Mouse (Mus musculus) liver, embryonic 15.5 days (tissue): Measurements from ENCODE around the gene Med29. TPM values are rescaled to one million over a fixed set of nuclear protein-coding genes. Genes with fewer than 3 reads are reported as not detected.

Source experiments
- ATAC-seq: fragments of 200-750 bp; cut with Nextera tagmentation; 2 replicates; pipeline ENCODE4 v1.8.0; 2017; ENCODE audit warnings: moderate number of reproducible peaks, mild to moderate bottlenecking, moderate library complexity; ENCODE audit not compliant: insufficient read depth
- H3K27ac ChIP-seq: fragments of 300-500 bp; sonication (generic); replicated peaks from 2 replicates; pipeline ENCODE4 v1.5.1; 2015; ENCODE audit warnings: mild to moderate bottlenecking, inconsistent platforms
- H3K27me3 ChIP-seq: fragments of 300-500 bp; sonication (generic); 2 replicates; pipeline ENCODE4 v1.6.1; 2015; ENCODE audit warnings: mild to moderate bottlenecking, inconsistent platforms
- H3K36me3 ChIP-seq: fragments of 300-500 bp; sonication (generic); replicated peaks from 2 replicates; pipeline ENCODE4 v1.6.1; 2015; ENCODE audit warnings: moderate library complexity, mild to moderate bottlenecking, inconsistent platforms
- H3K4me1 ChIP-seq: fragments of 300-500 bp; sonication (generic); replicated peaks from 2 replicates; pipeline ENCODE4 v1.6.1; 2015; ENCODE audit warnings: inconsistent platforms
- H3K4me2 ChIP-seq: fragments of 300-500 bp; sonication (generic); 2 replicates; pipeline ENCODE4 v1.6.1; 2015; ENCODE audit warnings: moderate library complexity, mild to moderate bottlenecking, inconsistent platforms
- H3K4me3 ChIP-seq: fragments of 300-500 bp; sonication (generic); replicated peaks from 2 replicates; pipeline ENCODE4 v1.5.1; 2015; ENCODE audit warnings: mild to moderate bottlenecking, inconsistent platforms
- H3K9ac ChIP-seq: fragments of 300-500 bp; sonication (generic); 2 replicates; pipeline ENCODE4 v1.6.1; 2015; ENCODE audit warnings: moderate library complexity, mild to moderate bottlenecking, inconsistent platforms
- H3K9me3 ChIP-seq: fragments of 300-500 bp; sonication (generic); replicated peaks from 2 replicates; pipeline ENCODE4 v1.6.1; 2016; ENCODE audit warnings: inconsistent platforms
- WGBS: fragments of 180-500 bp; shearing (Covaris S2); methylation state at CpG from one replicate; pipeline ENCODE4 v1.1.7; 2015; ENCODE audit warnings: mixed read lengths; ENCODE audit not compliant: insufficient replicate concordance; 5-methylcytosine and 5-hydroxymethylcytosine counted together
- polyA plus RNA-seq: library from polyadenylated mRNA; unstranded; fragments of >200 nt; fragmentation: Nextera tagmentation; extraction: Ambion mirVana; gene quantifications from 2 replicates; pipeline ENCODE4 v1.2.1, GENCODE M21; 2015

Gene Med29
- 23.9 and 25.6 TPM in 2 replicates for polyA plus RNA-seq

DNA sequence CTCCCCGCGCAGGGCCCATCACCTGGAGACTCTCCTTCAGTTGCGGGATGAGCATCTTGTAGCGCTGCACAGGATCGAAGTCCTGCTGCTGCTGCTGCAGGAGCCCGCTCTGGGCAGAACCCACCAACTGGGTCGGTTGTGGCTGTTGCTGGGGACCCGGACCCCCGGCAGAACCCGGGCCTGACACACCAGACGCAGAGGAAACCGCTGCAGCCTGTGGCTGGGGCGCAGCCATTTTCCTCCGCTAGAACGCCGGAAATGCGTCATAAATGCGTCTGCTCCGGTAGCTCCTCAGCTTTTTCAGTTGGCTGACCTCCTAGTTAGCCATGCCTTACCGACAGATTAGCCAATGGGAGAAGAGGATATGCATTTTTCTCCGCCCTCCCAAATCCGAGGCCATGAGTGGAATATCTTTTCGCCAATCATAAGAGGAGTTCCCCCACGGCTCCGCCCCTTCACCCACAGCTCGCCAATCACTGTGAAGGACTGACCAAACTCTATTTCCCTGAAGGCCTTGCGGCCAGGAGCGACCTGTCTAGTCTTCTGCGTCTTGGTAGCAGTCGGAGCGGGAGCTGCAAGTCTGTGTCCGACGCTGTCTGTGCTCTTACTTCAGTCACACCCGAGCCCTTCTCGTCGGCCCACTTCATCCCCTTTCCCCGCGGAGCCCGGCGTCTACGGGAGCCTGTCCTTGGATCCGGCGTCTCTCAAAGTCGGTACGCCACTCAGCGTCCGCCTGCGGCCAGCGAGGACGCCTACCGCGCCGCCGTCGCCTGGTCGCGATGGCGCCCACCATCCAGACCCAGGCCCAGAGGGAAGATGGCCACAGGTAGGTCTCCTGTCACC is at the start of gene Med29, which contains the start of gene Paf1:
TSS of gene Med29 (minus strand) at position 280 of the 843 bp plus-strand sequence.
TSS of gene Paf1 (plus strand) at position 523 of the 843 bp plus-strand sequence.
- Histone ChIP-seq H3K4me1 (peaks cover 37% of the 10 kb centered on the region), H3K9me3 (no peaks in the 10 kb centered on the region), H3K36me3 (peaks cover 55% of the 10 kb centered on the region), H3K4me2 (peak within 1 kb of the TSS; percentile 98), H3K27me3 (no peaks in the 10 kb centered on the region), H3K27ac (peak within 1 kb of the TSS; percentile 84), H3K4me3 (peak within 1 kb of the TSS; percentile 94), H3K9ac (peak within 1 kb of the TSS; percentile 87)
- WGBS, result under 1% methylated on average over 58 of the region's 58 CpGs
- peak; percentile 97 for ATAC-seq

DNA sequence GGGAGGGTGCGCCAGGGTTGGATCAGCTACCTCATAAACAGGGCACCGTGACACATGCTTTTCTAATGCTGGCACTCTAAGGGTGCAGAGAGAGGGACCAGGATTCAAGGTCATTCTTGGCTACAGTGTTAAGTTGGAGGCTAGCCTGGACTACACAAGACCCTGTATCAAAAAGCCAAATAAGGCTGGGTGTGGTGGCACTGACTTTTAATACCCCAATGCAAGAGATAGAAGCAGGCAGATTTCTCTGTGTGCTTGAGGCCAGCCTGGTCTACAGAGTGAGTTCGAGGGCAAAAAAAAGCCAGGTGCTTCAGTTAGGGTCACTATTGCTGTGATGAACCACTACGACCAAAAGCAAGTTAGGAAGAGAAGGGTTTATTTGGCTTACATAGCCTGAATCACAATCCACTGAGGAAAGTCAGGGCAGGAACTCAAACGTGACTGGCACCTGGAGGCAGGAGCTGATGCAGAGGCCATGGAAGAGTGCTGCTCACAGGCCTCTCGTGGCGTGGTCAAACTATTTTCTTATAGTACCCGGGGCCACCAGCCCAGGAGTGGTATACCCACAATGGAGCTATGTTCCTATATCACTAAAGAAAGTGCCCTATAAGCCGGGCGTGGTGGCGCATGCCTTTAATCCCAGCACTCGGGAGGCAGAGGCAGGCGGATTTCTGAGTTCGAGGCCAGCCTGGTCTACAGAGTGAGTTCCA is 49.4 kb upstream of the Med29 start:
- H3K4me2 ChIP-seq, result peak overlapping the region; percentile 7
- WGBS, result 39% methylated on average over 14 of the region's 14 CpGs
- peak overlapping the region; percentile 28 for H3K4me3 ChIP-seq
- H3K9ac ChIP-seq, result peak overlapping the region; percentile 25; the same call in 1 of the 2 replicates
- H3K27me3 ChIP-seq, result no peaks in the 10 kb centered on the region; the same call in 1 of the 2 replicates
- peaks cover 17% of the 10 kb centered on the region for H3K4me1 ChIP-seq
- ATAC-seq, result no peak
- H3K27ac ChIP-seq, result peak overlapping the region; percentile 65
- no peaks in the 10 kb centered on the region for H3K36me3 ChIP-seq
- no peaks in the 10 kb centered on the region for H3K9me3 ChIP-seq

DNA sequence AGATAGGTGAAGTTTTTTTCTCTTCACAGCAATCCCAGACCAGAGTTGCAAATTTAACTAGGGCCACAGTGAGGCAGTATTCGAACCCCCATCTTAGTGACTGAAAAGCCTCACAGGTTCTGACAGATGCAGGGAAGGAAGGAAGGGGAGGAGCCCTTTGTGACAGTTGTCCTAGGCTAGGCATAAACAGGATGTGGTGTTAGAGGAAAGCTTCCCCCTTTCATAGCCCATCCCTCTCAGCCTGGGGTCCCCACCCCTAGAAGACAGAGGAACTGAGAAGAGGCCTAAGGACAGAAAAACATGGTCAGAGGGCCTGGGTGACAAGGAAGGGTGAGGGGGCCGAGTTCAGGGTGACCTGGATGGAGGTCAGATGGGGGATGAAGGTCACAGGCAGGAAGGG is 48.2 kb upstream of the Med29 start:
- Histone ChIP-seq H3K4me2 (peak overlapping the region; percentile 25; the same call in 1 of the 2 replicates), H3K9me3 (no peaks in the 10 kb centered on the region), H3K27ac (peak overlapping the region; percentile 45), H3K4me1 (peaks cover 18% of the 10 kb centered on the region), H3K4me3 (peak overlapping the region; percentile 39), H3K27me3 (no peaks in the 10 kb centered on the region), H3K36me3 (no peaks in the 10 kb centered on the region), H3K9ac (no peak overlapping the region)
- 7% methylated on average over 2 of the region's 2 CpGs for WGBS
- no peak for ATAC-seq

DNA sequence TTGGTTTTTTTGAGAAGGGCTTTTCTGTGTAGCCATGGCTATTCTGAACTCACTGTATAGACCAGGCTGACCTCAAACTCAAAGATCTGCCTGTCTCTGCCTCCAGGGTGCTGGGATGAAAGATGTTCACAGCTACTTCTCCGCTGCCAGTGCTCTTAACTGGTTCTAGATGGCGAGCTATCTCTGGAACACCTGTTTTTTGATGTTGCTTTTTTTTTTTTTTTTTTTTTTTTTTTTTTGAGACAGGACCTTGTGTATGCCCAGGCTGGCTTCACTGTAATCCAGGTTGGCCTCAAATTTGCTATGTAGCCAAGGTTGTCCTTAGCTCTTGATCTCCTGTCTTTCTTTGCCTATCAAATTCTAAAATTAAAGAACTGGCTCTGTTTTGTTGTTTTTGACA is 46.3 kb upstream of the Med29 start:
- peaks cover 37% of the 10 kb centered on the region for H3K4me1 ChIP-seq
- ATAC-seq, result no peak

DNA sequence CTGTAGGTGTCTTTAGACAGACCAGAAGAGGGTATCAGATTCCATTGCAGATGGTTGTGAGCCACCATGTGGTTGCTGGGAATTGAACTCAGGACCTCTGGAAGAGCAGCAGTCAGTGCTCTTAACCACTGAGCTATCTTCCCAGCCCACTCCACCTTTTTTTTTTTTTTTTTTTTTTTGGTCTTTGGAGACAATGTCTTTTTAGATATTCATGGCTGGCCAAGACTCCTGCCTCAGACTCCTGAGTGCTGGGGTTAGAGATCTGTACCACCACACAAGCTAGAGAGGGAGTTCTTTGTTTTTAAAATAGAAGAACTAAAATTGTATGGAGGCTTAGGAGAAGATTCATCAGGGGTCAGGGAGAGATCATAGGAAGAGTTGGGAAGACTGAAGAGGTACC is 45.5 kb upstream of the Med29 start:
- Histone ChIP-seq H3K27me3 (no peaks in the 10 kb centered on the region), H3K27ac (peak overlapping the region; percentile 83; the same call in 1 of the 2 replicates), H3K9ac (no peak overlapping the region), H3K4me3 (no peak overlapping the region), H3K4me2 (0 out of 2 replicates have a peak overlapping the region, but pooled peaks have one; percentile 91), H3K9me3 (no peaks in the 10 kb centered on the region), H3K4me1 (peaks cover 41% of the 10 kb centered on the region), H3K36me3 (peaks cover 5% of the 10 kb centered on the region)
- no peak for ATAC-seq

More for the DNA sequence above, 46.3 kb upstream of the Med29 start:
- Histone ChIP-seq H3K4me2 (no peak overlapping the region), H3K27me3 (no peaks in the 10 kb centered on the region), H3K27ac (no peak overlapping the region), H3K9me3 (no peaks in the 10 kb centered on the region), H3K4me3 (no peak overlapping the region), H3K36me3 (no peaks in the 10 kb centered on the region), H3K9ac (no peak overlapping the region)
- 31% methylated on average over 2 of the region's 2 CpGs for WGBS

DNA sequence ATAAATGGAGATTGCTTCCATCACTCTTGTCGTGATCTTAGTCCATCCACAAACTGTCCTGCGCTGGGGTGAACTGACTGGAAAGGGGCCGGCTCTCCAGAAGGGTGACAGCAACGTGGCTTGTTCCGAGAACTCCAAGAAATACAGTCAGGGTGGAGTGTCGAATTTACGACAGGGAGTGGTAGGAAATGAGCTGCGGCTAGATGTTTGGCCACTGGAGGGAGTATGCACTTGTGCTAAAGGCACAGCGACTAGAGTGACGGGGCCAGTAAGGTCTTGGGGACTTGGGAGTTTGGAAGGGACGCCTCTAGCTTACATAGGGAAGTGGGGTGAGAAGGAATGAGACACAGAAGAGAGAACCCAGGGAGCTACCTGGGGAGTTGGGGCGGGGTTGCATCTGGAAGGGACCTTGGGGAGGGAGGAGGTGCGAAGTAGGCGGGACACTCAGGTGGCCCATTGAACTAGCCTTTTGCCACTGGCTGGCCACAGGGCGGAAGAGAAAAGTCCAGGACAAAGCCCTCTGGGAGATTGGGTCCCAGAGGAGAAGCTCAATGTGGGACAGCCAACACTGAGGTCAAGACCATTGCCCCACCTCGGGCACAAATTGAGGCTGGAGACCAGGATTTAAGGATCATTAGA is 44.5 kb upstream of the Med29 start, which contains the start of gene Gmfg:
TSS of gene Gmfg (plus strand) at position 516 of the 639 bp plus-strand sequence.
- peak within 1 kb of the TSS; percentile 83 for H3K27ac ChIP-seq
- peak within 1 kb of the TSS; percentile 89 for H3K4me3 ChIP-seq
- peak within 1 kb of the TSS; percentile 91 for H3K4me2 ChIP-seq
- ATAC-seq, result peak; percentile 42
- H3K4me1 ChIP-seq, result peaks cover 50% of the 10 kb centered on the region
- WGBS, result 4% methylated on average over 16 of the region's 16 CpGs
- H3K27me3 ChIP-seq, result no peaks in the 10 kb centered on the region
- H3K9ac ChIP-seq, result peak within 1 kb of the TSS; percentile 80
- no peaks in the 10 kb centered on the region for H3K9me3 ChIP-seq
- H3K36me3 ChIP-seq, result peaks cover 6% of the 10 kb centered on the region

DNA sequence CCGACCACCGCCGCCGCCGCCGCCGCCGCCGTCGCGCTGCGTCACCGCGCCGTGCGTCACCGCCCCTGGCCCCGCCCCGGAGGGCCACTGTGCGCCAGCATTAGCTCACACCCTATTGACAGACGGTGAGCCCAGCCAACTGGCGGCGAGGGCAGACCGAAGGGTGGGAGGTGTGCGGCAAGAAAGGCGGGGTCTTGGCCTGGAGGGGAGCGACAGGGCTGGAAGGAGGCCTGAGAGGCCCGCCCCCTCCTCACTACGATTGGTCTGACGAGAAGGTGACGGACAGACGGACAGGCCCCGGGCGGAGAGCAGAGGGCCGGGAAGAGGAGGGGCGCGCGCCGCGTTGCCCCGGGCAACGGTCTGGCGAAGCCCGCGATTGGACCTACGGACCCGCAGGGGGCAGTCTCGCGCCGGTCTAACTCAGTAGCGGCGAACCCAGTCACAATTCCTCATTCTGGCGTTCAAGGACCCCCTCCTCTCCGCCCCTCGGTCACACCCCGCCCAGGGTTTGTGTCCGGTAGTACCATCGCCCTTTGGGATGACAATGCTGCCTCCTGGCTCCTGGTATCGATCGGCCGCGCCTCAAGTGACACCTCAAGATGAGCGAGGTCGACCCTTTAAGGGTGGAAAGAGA is 43.9 kb upstream of the Med29 start:
- Histone ChIP-seq H3K4me2 (peak overlapping the region; percentile 91), H3K27me3 (no peaks in the 10 kb centered on the region), H3K9ac (peak overlapping the region; percentile 96), H3K4me1 (peaks cover 57% of the 10 kb centered on the region), H3K9me3 (no peaks in the 10 kb centered on the region), H3K36me3 (peaks cover 11% of the 10 kb centered on the region), H3K4me3 (peak overlapping the region; percentile 89), H3K27ac (peak overlapping the region; percentile 83)
- WGBS, result under 1% methylated on average over 64 of the region's 64 CpGs
- peak; percentile 94 for ATAC-seq

DNA sequence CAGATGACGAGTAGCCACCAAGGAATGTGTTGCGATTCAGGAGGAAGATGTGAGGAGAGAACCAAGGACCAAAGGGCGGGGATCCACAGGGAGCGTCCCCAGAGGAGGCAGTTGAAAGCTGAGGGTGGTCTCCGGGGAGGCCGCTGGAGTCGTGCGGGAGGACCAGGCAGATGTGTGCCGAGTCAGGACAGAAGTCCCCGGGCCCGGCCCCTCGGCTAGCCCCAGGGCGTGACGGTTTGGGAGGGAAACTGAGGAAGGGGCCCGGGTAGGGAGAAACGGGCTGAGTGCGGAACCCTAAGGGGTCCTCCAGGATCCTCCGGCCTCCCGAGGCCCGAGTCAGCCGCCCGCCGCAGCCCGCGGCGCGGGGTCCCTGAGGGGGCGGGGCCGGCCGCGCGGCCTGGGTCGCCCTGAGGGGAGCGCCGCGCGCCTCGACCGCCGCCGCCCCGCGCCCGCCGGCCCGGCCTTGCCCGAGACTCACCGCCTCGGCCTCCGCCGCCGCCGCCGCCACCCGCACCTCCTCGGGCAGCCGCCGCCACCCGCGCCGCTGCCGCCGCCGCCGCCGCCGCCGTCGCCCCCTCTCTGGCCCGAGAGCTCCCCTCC is 43.3 kb upstream of the Med29 start:
- Histone ChIP-seq H3K4me1 (peaks cover 63% of the 10 kb centered on the region), H3K9me3 (no peaks in the 10 kb centered on the region), H3K27me3 (no peaks in the 10 kb centered on the region), H3K9ac (peak overlapping the region; percentile 96), H3K36me3 (peaks cover 15% of the 10 kb centered on the region), H3K27ac (peak overlapping the region; percentile 78), H3K4me2 (peak overlapping the region; percentile 89), H3K4me3 (peak overlapping the region; percentile 89)
- peak; percentile 4; the same call in 1 of the 2 replicates for ATAC-seq
- 0% methylated on average over 33 of the region's 70 CpGs for WGBS

DNA sequence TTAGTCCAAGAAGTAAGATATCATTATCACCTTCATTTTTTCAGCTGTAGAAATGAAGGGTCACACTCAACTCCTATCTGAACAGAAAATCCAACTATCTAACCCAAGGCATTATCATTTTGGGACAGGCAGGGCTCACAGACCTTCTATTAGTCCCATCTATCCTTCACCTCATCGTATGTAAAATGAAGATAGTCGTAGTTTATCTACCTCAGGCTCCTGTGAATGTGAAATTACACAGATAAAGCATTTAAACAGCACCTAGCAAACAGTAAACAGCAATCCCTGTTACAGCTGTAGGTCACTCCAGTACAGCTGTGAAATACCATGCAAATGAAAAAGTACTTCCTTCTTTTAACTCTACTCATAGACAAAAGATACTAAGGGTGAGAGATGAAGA is 39.7 kb upstream of the Med29 start:
- WGBS, result 23% methylated on average over 2 of the region's 2 CpGs
- peak overlapping the region; percentile 84 for H3K27ac ChIP-seq
- H3K27me3 ChIP-seq, result no peaks in the 10 kb centered on the region
- H3K9ac ChIP-seq, result peak overlapping the region; percentile 23; the same call in 1 of the 2 replicates
- H3K4me3 ChIP-seq, result peak overlapping the region; percentile 21
- no peaks in the 10 kb centered on the region for H3K9me3 ChIP-seq
- H3K36me3 ChIP-seq, result peaks cover 27% of the 10 kb centered on the region
- no peak for ATAC-seq
- peak overlapping the region; percentile 89 for H3K4me2 ChIP-seq
- peaks cover 71% of the 10 kb centered on the region for H3K4me1 ChIP-seq

DNA sequence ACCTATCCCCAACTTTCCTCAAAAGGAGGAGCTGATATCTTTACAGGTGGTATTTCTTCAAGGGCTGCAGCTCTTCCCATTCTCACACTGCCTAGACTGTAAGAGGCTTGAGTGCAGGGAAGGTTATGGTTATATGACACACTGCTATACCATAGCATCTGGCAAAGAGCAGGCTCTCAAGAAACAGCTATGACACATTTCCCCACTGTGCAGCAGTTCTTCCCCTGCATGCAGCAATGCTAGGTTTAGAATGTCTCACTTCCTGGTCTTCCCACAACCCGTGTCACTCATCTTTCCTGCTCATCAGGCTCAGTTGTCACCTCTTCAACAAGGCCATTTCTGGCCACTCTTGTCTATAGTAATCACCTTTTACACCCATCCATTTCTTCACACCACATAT is 38.0 kb upstream of the Med29 start:
- Histone ChIP-seq H3K4me1 (peaks cover 66% of the 10 kb centered on the region), H3K27me3 (no peaks in the 10 kb centered on the region), H3K9me3 (no peaks in the 10 kb centered on the region), H3K4me3 (no peak overlapping the region), H3K27ac (0 out of 2 replicates have a peak overlapping the region, but pooled peaks have one; percentile 84), H3K4me2 (peak overlapping the region; percentile 11; the same call in 1 of the 2 replicates), H3K9ac (no peak overlapping the region), H3K36me3 (peaks cover 30% of the 10 kb centered on the region)
- ATAC-seq, result no peak
- 8% methylated on average over 1 of the region's 1 CpGs for WGBS
